Mouse (Mus musculus): ENCODE data around the gene Kat8.
"Not testable (repeated sequence)": the region's sequence is repeated elsewhere in the genome, so short reads cannot be mapped to it uniquely, and the experiment has no call there.

Gene Kat8

DNA sequence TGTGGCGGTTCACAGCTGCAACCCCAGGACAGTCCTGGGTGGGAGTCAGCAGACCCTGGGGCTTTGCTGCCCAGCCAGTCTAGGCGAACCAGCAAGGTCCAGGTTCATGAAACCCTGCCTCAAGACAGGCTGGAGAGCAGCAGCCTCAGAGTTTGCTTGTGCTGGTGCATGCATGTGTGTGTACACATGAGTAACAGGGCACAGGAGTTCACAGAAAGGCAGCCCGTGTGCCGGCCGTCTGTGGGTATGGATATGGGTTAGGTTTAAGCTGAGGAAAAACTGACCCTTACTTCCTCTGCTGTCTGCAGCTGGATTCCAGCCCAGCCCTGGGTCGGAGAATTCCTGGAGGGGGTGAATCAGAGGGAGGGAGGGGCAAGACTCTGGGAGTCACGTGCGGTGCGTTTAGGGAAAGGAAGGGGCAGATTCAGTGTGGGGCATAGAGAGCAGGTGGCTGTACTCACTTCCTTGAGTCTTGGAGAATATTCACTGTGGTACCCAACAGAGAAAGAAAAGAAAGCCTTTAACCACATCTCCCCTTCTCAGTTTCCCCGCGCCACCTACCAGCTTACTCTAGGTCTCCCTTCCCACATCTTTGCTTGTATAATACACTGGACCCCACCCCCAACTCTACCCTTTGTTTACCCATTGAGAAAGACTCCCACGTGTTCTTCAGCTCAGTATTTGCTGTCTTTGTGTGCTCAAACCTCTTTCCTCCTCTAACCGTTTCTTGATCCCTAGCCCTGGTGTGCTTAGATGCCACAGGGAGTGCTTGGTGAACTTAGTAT is 19.2 kb downstream of the Kat8 start:
- DNase-seq (ENCODE audit: low read depth, low spot score), result peak; percentile 53

DNA sequence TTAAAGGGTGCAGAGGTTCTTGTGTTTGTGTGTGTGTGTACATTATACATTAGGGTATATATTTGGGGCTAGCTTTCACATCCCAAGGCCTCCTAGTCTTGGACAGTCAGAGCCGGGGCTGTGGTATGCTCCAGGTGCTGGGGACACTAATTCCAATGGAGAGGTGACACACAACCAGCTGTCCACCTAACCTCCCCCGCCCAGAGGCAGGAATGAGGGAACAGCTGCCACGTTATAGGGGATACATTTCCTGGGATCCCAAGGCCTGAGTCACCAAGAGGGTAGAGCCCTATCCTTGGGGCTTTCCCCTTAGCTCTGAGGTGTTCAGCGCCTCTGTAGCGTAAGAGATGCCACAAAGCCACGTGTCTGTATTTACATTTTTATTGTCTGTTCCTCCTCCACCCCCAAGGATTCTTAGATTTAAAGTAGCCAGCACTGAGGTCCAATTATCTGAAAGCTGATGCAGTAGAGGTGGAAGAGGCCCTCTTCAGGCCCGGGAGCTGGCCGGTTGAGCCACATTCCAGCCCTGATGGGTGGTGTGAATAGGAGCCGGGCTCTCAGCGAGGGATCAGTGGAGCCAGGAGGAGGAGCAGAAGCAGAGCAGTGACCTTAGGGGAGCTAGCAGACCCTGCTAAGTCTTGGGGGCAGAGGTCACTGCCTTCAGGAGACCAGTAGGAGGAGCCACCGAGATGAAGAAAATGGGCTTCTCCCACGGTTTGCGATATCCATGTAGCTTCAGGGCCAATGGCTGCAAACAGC is 20.1 kb downstream of the Kat8 start:
- peak; percentile 80 for DNase-seq (ENCODE audit: low read depth, low spot score)

DNA sequence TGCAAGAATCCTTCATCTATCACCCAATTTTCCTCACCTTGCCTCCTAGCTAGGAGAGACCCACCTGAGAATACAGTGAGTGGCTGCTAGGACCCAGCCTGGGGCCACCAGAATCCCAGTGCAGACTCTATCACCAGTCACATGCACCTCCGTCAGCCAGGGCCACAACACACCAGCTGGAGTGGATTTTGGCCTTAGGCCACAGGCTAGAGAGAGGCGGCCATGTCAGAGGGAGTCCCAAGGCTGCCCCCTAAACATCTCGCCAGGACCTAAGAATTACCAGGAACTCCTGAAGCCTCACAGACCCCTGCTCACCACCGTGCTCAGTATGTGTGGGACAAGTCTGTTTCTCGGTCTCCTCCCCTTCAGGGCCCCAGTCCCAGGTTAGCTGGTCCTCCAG is 21.8 kb downstream of the Kat8 start:
- no peak for DNase-seq (ENCODE audit: low read depth, low spot score)

DNA sequence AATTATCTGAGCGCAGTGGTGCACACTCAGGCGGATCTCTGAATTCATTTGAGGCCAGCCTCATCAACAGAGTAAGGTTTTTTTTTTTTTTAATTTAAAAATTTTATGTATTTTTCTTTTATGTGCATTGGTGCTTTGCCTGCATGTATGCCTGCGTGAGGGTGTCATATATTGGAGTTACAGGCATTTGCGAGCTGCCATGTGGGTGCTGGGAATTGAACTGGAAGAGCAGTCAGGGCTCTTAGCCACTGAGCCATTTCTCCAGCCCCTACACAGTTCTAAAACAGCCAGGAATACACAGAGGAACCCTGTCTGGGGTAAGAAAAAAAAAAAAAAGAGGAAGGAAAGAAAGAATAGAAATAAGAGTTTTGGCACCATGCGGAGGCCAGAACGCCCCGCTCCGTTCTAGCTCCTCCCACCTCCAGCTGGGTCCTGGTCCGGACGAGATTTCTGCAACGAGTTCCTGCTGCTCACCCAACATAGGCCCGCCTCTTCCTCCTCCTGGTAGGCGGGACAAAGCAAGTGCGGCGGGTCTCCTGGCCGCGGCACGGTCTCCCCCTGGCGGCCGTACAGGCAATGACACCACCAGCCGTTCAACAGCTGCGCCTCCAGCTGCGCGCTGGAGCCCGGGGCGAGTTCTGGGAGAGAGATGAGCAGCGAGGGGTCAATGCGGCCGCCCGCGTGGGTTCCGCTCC is 22.9 kb downstream of the Kat8 start:
- peak; percentile 97 for DNase-seq (ENCODE audit: low read depth, low spot score)

DNA sequence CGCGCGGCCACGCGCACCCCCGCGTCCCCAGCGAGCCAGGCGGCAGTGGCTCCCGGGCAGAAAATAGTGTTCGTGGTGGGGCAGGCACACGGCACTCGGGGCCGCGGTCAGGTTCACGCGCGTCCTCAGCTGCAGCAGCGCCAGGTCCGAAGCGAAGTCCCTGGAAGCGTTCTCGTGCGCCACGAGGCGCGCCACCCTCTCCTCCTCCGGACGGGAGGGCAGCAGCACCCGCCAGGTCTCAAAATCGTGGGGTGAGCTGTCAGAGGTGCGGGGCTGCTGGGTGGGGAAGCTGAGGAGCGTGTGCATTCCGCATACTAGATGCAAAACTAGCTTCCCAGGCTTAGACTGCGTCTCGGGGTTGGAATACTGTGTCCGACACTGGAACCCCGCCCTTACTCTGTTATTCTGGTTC is 23.4 kb downstream of the Kat8 start:
- peak; percentile 54 for DNase-seq (ENCODE audit: low read depth, low spot score)

DNA sequence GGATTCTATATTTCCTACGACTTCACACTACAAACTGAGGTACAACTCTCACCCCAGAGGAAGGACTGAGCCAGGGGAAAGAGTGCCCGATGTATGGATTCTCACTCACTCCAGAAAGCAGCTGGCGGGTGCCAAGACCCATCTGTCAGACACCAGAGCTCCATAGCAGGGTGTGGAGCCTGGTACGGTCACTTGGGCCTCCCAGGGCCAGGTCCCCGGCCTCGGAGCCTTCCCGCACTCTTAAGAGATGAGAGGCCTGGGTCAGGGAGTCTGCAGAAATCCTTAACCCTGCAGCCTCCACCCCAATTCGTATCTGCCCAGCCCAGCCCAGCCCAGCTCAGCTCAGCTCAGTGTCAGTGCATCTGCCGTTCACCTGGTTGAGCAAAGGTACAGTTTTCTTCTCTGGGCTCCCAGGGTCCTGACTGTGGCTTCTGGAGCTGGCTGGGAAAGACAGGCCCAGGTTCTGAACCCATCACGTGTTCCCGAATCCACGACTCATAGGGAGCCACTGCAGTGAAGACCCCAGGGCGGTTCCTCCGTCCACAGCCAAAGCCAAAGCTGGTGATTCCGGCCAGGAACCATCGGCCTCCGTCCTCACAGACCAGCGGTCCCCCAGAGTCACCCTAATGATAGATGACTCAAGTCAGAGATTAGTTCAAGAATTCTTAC is 24.0 kb downstream of the Kat8 start:
- no peak for DNase-seq (ENCODE audit: low read depth, low spot score)

DNA sequence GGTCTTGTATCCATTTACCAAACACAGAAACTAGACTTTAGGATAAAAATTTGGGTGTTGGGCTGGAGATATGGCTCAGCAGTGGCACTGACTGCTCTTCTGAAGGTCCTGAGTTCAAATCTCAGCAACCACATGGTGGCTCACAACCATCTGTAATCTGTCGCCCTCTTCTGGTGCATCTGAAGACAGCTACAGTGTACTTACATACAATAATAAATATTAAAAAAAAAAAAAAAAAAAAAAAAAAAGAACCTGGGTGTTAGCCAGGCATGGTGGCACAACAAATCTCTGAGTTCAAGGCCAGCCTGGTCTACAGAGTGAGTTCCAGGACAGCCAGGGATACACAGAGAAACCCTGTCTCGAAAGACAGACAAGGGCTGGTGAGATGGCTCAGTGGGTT is 29.8 kb downstream of the Kat8 start:
- not testable (repeated sequence) for DNase-seq (ENCODE audit: low read depth, low spot score)

DNA sequence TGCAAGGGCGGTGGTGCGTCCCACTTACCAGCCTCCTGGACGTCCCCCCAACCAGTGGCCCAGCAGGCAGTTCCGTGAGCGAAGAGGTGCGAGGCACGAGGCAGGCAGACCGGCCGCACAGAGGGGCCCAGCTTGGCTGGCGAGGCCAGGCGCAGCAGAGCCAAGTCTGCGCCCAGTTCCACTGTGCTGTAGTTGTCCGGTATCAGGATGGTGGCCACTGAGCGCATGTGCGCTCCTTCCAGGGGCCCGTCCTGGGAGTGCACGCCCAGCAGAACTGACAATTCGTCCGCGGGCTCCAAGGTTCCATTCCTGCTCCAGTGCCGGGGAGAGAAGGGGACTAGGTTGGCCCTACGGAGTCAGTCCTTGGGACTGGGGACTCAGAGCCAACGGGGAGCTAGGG is 32.3 kb downstream of the Kat8 start:
- DNase-seq (ENCODE audit: low read depth, low spot score), result no peak

DNA sequence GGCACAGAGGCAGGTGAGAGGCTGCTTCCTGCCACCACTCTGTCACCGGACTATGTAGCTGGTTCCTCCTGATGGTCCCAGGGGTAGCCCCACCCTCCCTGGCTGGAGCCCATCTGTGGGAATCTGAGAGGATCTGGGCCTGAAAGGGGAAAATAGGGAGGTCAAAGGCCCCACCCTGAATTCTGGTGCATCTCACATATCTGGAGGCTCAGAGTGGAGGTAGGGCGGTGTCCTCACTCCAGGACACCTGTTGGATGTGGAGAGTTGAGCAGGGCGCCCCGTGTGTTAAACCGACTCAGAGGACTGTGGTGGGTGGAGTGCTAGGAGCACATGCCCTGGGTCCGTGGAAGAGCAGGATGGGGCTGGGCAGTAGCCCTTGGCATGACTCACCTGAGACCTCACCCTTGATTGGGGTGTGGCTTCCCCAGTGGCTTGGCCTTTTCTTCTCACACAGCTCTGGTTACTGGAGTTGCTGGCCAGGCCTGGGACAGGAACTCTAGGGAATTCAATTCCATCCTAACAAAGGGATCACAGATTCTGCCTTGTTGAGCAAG is 34.2 kb downstream of the Kat8 start, which contains the start of gene Prss36:
Gene Prss36, minus strand, starts transcription at position 256 of the 554 bp plus-strand sequence.
- no peak for DNase-seq (ENCODE audit: low read depth, low spot score)

DNA sequence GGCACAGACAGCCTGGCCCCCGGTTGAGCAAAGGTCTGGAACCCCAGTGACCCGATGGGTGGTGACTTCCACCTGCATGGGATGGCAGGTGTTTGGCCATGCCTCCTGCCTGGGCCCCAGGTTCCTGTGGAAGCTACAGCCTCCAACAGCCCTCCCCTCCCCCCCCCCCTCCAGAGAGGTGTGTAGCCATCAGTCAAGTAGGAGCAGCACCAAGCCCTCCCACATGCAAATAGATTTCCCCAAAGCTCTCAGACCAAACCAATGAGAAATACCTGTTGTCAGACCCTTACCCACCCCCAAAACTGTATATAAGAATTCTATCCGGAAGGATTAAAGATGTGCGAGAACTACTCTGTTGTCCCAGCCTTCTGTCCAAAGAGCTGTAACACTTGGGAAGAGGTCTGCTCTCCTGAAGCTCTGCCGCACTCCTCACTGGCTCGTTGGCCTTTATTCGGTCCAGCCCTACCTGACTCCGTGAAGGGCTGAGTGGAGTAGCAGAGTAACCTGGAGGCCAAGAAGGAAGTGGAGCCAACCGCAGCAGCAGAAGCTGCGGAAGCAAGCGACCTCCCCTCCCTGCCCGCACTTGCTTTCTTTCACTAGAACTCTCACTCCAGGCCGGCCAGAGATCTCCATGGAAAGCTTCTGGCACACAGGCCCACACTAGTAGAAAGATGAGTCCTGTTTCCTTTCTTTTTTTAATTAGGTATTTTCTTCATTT is 40.7 kb downstream of the Kat8 start:
- no peak for DNase-seq (ENCODE audit: low read depth, low spot score)

DNA sequence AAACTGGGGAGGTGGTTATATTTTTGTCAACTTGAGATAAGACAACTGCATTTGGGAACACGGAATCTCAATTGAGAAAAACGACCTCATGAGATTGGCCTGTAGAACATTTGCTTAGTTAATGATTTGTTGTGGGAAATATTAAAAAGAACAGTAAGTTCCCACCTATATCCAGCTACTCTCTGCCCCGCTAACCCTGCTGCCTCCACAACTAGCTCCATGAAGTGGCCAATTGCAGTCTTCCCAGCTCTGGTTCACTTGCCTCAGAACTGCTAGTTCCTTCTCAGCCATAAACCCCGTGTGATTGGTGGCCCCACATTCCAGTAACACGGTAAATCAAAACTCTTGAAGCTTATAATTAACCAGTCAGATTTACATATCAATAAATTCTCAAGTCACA is 47.0 kb downstream of the Kat8 start:
- DNase-seq (ENCODE audit: low read depth, low spot score), result no peak

DNA sequence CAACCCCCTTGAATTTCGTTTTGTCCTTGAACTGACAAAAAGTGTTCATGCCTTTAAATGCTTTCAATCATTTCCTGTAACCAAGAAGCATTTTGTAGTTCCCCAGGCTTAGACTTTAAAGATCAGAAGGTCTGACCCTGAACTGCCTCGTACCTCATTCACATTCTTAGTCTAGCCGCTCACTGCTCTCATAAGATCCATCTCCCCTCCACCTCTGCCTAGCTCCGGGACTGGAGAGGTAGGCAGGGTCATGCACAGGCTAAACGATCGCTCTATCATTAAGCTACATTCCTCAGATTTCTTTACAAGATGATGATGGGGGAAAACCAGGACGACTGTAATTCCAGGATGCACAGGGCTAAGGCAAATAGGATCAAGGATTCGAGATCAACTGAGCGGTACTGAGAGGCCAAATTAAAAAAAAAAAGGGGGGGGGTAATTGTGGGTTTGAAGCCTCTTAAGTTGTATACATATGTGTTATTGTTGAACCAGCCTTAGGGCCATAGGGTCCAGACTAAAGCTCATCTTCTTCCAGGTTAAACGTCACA is 54.1 kb downstream of the Kat8 start:
- peak; percentile 51 for DNase-seq (ENCODE audit: low read depth, low spot score)

DNA sequence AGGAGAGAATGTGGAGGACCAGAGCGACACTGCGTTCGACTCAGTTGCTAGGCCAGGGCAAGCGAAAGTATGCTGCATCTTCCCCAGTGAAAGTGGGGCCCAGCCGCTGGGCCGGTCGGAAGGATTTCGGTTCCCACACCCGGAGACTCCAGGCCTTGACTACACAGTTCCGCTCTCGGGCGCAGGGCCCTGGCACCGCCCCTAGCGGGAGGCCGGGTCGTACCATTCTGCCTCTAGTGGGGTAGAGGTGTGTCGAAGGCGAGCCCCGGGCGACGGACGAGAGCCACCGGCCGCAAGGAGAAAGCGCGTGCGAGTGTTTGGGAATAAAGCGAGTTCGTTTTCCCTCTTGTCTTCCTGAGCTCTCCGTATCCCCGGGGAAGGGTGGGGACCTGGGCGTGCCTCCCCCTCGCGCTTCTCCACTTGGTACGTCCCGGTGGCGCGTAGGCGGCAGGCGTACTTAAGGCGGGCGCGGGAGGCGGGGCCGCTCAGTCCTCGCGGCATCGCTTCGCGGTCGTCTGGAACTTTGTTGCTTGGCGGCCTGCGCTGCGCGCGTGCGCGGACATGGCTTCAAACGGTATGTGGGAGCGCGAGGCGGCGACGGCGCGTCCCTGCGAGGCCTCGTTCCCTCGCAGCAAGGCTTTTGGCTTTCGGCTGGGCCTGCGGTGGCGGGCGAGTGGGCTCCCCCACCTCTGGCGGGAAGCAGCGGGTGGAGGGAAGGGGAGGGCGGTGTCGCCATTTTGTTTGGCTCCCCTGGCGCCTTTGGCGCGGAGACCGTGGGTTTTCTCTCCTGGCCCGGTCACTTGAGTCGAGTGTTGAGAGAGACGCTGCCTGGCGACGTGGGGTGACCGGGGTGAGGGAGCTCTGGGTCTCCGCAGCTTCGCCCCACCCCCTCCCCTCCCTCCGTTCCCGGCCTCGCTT is 54.9 kb downstream of the Kat8 start, which contains the start of gene Fus:
Gene Fus, plus strand, starts transcription at position 454 of the 918 bp plus-strand sequence.
- DNase-seq (ENCODE audit: low read depth, low spot score), result peak; percentile 95

DNA sequence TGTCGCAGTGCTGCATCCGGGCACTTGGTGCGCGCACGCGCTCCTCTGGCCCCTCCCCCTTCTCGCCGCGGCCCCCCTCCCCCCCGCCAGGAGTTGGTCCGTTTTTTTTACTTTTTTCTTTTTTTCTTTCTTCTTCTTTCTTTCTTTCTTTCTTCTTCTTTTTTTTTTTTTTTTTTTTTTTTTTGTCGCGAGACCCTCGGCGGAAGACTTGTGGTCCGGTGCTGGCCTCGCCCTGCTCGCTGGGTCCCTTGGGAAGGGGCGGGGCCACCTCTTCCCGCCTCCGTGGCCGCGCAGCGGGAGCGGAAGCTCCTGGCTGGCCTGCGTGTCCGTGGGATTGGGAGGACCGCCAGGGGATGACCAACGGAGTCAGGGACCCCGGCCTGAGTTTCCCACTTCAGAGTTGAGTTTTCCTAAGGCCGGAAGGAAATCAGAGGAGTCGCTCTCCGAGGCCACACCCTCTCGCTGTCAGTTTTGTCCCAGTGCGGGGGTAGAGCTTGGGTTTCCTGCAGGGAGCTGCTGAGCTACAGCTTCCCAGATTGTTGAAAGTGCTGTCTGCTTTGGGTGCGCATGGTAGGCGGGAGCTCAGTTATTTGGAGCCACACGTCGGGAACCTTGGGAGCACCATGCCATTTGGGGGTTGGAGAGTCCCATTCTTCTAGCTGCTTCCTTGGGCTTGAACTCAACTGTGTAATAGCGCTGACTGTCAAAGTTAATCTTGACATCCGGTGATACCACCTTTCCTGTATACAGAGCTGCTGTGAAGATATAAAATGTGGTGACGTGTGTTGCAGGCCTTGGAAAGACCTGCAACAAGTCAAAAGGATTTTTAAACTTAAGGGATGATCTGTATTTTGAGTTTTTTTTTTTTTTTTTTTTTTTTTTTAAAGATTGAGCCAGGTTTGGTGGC is 55.9 kb downstream of the Kat8 start:
- DNase-seq (ENCODE audit: low read depth, low spot score), result peak; percentile 72

DNA sequence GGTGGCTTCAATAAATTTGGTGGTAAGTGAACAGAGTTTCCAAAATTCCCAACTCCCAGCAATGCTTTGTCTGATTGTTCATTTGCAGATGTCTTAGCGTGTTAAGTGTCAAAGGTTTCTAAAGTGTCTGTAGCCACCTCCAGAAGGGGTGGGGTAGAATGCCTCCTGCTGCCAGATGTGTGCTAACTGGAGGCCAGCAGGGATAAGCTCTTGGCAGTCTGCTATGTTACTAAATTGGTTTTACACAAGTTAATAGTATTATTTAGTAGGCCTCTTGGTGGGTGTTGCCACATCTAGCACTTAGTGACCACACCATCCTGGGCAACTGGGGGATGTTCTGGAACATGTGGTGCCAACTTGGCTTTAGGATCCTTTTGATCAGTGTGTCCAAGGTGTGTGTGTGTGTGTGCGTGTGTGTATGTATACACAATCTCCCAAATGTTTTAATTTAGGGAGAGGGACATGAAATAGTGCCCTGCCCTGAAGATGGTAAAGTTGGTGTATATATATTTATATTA is 62.2 kb downstream of the Kat8 start:
- no peak for DNase-seq (ENCODE audit: low read depth, low spot score)

All from ES-CJ7 (cell line).